Mouse (Mus musculus): Measurements from ENCODE around the gene Ces4a.
A peak's percentile ranks its signal among the peaks of the same experiment; 100 is the strongest.
"Not testable (repeated sequence)": the region's sequence is repeated elsewhere in the genome, so short reads cannot be mapped to it uniquely, and the experiment has no call there.

The Ces4a gene

DNA sequence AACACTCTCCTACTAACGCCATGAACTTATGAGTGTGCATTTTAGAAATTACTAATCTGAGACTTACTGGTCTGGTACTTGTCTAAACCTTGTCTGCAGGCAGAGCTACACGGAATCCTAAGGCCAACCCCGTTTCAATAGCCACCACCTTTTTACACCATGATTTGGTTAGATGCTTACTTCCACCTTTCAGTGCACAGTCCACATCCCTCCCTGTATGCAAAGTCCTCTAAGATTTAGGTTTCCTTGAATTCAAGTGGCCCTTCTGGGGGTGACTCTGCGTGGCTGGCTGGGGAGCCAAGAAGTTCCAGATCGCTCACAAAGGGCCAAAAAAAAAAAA, 38.4 kb downstream of the Ces4a start:
- DNase-seq (ENCODE audit: low spot score in 2 of 2), result no peak

DNA sequence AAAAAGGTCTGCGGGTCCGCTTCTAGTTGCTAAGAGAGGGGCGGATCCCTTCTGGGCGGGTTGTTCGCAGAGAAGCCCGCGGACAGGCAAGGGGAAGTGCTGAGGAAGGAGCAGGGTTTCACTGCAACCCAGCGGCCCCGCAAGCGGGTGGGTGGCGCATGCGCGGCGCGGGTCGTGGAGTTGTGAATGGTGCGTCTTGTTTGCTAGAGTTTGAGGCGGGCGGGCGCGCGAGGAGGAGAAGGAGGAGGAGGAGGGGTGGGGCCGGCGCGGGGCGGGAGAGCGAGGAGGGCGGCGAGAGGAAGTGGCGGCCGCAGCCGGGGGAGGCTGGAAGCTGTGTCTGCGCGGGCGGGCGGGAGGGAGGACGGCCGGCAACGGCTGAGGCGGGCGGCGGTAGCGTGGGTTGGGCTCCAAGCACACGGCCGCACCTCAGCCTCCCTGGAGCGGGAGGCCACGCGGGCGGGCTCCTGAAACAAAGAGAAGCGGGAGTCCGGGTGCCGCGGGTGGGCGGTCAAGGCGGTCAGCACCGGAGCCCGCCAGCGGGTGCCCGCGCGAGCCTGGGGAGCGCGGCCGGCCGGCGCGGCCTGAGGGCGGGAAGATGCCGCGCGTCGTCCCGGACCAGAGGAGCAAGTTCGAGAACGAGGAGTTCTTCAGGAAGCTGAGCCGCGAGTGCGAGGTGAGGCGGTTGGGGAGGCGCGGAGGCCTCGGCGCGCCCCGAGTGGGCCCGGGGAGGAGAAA, 38.9 kb downstream of the Ces4a start, which contains the start of gene Cbfb:
Gene Cbfb (plus strand): TSS at position 294 of the 735 bp plus-strand sequence.
- DNase-seq (ENCODE audit: low spot score in 2 of 2), result peak; percentile 82 to 88

DNA sequence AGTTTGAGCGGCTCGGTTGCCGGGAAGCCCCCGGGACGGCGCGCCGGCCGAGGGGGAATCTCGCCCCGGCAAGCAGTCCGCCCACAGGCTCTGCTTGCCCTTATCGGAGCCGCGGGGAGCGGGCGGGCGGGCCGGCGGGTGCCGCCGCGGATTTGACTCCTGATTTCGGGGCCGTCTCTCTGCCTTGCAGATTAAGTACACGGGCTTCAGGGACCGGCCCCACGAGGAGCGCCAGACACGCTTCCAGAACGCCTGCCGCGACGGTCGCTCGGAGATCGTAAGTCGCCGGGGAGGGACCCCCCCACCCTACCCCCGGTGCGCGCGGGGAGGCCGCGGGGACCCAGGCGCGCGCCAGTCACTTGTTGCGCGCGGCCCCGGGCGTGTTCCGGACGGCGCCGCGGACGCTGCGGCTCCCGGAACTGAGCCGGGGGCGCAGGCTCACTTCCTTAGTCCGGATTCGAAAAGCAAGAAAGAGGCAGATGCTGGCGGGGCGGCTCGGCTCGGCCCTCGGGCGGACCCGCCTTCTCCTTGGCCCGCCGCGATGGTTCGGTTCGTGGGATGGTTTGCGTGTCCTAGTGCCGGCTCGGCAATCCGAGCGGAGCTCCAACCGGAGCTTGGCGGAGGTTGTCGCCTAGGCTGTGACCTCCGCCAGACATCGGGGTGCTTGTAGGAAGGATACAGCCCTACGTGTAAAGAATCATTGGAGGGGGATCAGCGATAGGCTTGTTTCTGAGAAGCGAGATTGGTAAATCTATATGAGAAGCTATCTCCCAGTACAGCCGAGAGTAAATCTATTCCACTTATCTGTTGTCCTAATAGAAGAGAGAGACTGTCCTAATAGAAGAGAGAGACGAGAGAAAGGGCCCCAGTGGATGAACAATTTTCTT, 39.8 kb downstream of the Ces4a start:
- DNase-seq (ENCODE audit: low spot score in 2 of 2), result peak; percentile 28 to 47

DNA sequence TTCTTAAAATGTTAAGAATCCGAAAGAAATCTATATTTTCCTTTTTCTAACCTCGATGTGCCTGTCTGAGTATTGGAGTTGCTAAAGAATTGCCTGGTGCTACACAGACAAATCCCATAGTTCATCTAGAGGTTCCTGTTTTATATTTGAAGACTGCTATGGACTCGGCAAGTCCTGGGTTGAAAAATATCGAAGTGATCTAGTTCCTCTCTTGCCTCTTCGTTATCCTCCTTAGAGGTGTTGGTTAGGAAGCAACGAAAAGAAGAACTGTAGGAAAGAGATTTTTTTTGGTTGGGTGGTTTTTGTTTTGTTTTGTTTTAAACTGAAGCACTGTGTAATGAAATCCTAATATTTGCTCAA, 40.4 kb downstream of the Ces4a start:
- DNase-seq (ENCODE audit: low spot score in 2 of 2), result no peak

DNA sequence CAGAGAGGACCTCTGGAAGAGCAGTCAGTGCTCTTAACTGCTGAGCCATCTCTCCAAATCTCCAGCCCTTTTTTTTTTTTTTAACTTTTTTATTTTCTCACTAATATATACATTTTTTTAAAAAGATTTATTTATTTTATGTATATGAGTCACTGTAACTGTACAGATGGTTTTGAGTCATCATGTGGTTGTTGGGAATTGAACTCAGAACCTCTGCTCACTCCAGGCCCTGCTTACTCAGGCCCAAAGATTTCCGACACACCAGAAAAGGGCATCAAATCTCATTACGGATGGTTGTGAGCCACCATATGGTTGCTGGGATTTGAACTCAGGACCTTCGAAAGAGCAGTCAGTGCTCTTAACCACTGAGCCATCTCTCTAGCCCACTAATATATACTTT, 43.7 kb downstream of the Ces4a start:
- DNase-seq (ENCODE audit: low spot score in 2 of 2), result not testable (repeated sequence)

DNA sequence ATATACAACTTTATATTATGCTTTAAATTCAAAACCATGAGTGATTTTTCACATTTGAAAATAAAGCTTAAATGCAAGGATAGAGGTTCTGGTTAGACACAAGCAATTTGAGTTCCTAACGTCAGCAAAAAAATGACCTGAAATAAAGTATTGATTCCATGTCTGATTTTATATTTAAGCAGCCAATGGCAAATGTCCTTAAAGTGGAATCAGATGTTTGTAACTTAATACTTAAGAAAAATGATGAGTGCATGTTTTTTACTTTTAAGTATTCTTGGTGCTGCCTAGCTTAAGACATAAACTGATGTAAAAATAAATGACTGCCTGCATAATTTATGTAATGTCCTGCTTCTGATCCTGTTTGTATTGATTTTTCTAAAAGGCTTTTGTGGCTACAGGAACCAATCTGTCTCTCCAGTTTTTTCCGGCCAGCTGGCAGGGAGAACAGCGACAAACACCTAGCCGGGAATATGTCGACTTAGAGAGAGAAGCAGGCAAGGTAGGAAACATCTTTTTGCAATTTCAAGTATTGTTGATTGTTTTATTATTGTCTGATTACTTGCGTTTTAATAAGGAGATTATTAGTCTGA, 46.7 kb downstream of the Ces4a start:
- no peak for DNase-seq (ENCODE audit: low spot score in 2 of 2)

DNA sequence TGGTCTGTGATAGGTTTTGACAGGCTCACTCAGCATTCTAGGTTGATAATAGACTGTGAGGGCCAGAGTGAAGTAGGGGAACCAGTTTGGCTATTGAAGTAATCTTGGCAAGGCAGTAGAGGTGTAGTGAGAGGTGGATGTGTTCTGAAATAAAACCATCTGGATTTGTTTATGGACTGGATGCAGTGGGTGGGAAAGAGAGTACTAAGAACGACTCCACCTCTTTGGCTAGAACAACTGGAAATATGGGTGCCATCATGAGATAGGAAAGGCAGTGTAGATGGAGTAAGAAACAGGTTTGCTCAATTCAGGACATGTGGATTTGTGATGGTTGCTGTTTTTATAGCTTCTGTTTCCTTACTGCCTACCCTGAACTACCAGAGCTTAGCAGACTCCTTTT, 50.6 kb downstream of the Ces4a start:
- DNase-seq (ENCODE audit: low spot score in 2 of 2), result no peak

DNA sequence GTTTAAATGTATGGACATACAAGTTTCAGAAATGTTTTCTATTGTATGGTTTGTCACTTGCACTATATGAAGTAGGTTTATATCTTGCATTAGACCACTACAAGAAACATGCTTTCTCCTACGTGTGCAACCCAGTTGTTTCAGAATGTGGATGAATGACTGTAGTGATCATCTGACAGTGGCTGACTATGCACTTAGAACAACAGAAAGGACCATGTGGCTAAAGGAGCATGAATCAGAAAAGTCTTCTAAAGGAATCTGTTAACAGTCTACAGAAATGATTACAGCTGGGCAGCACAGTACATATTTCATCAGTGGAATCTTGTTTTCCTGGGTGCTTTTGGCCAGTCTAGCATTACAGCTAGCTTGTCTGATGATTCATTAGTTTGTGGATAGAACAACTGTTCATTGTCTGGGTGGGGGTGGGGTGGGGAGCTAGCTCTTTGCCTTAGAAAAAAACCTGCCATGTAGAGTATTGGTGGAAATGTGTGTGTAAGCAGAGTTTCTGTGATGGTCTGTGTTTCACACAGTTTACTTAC, 54.9 kb downstream of the Ces4a start:
- no peak for DNase-seq (ENCODE audit: low spot score in 2 of 2)

DNA sequence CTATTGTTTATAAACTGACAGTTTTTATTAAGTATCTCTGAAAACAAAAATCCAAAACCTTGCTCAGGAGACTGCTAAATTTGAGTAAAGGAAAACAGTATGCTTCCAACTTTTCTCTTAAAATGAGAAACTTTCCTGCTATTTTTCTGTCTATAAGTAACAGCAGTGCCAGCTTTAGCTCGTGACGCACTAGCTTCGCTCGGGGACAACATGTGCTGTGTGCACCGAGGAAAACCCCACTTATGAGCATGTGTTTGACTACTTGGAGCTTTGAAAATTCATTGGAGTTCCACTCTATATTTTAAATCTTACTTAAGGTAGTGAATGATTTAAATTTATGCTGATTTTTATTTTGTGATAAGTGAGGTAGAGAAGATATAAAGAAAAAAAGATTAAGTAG, 60.6 kb downstream of the Ces4a start:
- no peak for DNase-seq (ENCODE audit: low spot score in 2 of 2)
